Mouse (Mus musculus) left cerebral cortex, postnatal 25 days (tissue): ENCODE measurements around the gene Spem2. TPM values are rescaled to one million over a fixed set of nuclear protein-coding genes. Genes with fewer than 3 reads are reported as not detected.

Source experiments
- DNase-seq, 2 experiments: peaks; one replicate each; pipeline ENCODE4 v3.0.0; 2022; ENCODE audit warnings: low spot score in 2 of 2, mixed read lengths in 1 of 2
- intact Hi-C: fragments of 180-260 bp; cut with DNase I; formaldehyde crosslinking; loops from one replicate; pipeline ENCODE4 v1.15.1; 2025
- total RNA-seq, 2 experiments: library from RNA; stranded (reverse); gene quantifications; 2 replicates each; pipeline ENCODE4 v1.2.3; 2021

Gene Spem2
- total RNA-seq, 2 experiments from 2014 or later = not detected

DNA sequence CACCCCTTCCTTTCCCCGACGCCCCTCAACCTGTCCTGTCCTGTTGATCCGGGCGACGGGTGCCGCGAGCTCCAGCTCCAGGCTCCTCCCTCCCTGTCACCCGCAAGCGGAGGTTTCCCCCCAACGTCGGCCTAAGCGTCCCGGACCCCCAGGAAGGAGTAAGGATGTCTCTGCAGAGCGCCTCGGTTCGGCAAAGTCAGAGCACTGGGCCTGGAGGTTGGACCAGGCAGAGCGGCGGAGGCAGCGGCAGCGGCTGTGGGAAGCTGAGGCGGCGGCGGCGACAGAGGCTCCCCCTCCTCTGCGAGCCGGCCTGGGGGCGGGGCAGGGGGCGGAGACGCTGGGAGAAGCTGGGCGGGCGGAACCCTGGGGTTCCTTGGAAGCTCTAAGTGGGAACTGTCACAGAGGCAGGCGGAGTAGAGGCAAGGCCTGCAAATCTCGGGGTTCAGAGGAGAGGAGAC, 15.6 kb downstream of the Spem2 start:
- intact Hi-C loops = loop anchor here (2.0 kb wide), 2 partner anchors 34 to 44 kb away; partner anchors contain the start of genes Nlgn2 and Polr2a
- DNase-seq = peak; percentile 74 to 80

DNA sequence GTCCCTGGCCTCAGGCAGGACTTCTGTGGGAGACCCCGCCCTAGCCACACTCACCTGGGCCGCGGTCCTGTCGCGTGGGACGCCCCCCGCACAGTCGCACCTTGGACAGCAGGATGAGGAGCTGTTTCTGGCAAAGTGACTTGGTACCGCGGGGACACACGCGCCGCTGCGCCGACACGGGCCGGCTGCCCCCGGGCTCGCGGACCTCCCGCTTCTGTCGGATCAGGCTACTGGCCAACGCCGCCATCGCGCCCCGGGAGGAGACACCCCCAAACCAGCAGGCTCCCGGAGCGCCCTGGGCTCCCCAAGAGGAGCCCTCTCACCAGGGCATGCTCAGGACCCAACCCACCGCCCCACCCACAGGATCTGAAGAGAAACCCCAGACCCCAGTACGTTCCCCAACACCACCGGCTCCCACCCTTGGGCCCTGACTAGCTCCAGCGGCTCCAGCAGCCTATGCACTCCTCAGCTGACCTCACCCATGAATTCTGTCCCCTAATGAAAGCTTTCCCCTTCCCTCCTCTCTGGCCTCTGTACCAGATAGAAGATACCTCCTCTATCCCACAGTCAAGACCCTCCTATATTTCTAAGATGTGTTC, 16.8 kb downstream of the Spem2 start, which contains the start of gene Fgf11:
TSS of gene Fgf11 (minus strand) at position 479 of the 599 bp plus-strand sequence.
- no peak for DNase-seq
- intact Hi-C loops = no loop called here

DNA sequence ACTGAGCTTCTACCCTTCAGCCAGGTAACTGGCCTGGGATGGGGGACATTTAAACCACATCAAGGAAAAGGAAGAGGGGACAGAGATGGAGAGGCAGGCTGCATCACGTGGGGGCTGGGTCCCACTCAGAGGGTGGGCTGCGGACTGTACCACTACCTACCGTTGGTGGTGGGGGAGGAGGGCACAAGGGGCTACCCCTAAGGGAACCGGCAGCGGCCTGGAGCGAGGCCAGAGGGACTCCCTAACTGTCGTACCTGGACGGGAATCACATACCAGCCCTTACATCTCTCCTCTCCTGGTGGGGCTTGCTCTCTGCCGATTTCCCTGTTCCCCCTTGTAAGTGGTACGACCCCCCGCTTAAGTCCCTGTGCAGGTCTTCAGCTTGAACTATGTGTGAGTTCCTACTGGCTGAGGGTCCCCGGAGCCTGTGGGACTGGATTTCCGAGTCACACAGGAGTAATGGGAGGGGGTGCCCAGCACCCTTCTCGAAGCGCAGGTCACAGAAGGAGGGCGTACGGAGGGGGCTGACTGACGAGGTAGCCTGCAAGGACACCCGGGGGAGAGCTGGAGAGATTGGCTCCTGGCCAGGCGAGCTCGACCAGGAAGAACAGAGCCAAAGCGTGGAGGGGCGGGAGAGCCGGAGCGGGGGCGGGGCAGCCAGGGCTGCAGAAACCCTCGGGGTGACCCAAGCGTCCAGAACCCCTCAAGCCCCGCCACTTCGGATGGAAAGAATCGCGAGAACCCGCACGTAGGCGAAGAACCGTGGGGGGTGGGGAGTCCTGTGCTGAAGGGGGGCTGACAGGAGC, 17.7 kb downstream of the Spem2 start:
- intact Hi-C loops = no loop called here
- no peak for DNase-seq

DNA sequence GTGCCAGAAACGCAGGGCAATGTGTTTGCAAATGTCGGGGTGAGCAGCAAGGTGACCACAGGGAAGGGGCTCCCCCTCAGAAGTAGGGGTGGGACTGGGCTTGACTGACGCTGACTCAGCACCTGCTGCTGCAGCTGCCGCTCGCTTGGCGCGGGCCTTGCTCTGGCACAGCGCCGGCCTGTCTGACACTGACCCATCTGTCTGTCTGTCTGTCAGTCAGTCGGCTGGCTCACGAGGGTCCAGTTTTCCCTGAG, 18.2 kb downstream of the Spem2 start:
- no peak for DNase-seq
- intact Hi-C loops = no loop called here

DNA sequence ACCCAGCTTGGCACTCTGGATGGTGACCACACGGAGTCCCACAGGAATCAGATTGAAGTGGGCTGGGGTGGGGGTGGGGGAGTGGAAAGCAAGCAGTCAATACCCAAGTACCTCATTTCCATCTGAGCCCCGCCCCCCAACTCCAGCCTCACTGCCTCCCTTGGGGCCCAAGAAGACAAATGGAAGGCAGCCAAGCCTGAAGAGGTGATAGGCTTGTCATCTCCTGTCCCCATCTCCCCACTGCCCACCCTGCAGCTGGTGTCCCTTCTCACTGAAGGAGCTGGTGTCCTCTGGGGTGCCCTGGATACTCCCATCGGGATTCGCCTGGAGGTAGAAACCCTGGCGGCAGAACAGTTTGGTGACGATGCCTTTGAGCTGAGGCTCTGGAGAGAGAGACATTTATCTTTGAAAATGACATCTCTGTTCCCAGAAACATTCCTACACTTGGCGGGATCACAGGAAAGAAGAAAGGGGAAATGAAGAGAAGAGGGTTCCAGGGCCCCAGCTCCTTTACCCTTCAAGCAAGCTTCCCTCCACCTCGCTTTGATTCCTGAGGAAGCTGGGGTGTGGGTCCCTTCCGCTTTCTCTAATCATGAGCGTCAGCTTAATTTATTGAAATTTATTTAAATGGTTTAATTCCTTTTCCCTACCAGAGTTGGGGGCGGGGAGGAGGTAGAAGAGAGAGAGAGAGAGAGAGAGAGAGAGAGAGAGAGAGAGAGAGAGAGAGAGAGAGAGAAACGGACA, 18.7 kb downstream of the Spem2 start:
- no peak for DNase-seq
- intact Hi-C loops = no loop called here

DNA sequence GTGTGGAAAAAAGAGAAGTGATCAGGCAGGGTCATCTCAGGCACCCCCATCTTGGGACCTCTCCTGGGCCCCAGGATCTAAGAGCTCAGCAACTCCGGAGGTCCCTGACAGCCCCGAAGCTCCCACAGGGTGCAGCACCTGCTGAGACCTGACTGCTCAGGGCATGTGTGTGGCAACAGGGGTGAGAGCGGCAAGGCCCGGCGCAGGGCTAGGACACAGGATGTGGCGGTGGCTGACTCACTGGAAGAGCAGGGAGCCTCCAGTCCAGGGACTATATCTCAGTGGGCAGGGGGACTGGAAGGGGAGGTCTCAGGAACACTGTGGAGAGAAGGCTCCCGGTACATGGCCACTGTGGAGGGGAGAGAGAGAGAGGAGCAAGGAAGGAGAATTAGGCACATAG, 20.3 kb downstream of the Spem2 start:
- DNase-seq = no peak

DNA sequence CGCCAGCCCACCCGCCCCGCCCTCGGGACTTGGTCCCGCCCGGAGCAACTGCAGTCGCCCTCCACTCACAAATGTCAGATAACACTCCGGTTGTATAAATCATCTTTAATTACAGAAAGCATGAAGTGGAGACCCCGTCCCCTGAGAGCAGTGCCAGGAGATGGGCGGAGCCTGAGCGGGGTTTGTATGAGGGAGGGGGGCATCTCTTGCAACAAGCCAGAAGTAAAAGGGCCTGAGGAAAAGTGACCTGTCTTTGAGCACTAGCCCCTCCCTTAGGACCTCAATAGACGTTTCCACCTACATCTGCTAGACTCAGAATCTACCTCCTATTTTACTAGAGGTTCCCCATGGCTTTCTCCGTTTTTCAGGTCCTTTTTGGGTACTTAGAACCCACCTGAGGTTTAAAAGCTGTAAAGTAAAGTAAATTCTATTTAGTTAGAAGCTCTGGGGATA, 22.3 kb downstream of the Spem2 start:
- intact Hi-C loops = no loop called here
- DNase-seq = no peak

More for the DNA sequence above, 20.3 kb downstream of the Spem2 start:
- intact Hi-C loops = no loop called here

DNA sequence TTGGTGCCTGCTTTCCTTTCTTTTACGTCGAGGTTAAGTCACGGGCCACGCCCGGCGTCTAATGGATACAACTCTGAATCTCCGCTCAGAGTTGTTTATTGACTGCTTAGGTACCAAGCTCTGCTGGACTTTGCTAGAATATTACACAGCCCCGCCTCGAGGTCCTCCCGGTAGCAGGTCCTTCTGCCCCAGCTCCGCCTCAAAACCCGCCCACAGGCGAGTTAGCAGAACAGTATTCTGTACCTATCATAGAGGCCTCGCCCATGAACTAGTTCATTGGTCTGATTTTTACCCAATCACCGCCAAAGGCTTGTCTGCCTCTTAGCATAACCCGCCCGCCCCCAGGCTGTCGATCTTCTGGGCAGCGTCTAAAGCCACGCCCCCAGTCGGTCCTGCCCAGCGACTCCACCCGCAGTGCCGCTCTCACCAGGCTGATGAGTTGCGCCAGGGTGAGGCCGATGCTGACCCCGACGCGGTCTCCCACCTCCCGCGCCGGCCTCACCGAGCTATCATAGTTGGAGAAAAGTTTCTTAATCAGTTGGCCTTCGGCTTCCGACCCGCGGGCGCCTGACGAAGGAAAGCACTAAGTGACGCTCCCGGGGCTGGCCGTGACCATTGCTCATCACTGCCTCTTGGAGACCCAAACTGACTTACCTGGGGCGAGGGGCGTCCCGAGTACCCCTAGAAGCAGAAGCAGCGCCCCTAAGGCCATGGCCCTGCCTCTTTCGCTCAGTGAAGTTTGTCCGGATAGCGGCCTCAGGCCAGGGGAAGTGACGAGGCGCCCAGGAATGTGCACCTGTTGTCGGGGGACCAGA, 22.9 kb downstream of the Spem2 start, which contains the start of gene Chrnb1:
TSS of gene Chrnb1 (minus strand) at position 776 of the 815 bp plus-strand sequence.
- intact Hi-C loops = no loop called here

DNA sequence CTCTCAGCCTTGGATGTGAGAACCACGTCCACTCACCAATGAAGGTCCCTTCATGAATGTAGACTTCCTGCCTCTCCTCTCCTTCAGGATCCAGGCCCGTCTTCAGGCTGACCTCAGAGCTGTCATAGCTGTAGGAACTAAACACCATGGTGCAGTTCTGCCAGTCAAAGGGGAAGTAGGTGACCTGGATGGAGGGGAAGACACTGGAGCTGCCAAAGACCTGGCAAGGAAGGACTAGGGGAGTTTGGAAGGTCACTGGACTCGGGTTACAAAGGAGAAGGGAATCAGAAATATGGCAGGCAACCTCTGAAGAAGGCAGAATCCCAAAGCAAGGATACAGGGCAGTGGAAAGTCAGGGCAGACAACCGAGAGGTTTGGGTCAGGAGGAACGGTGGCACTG, 24.8 kb downstream of the Spem2 start:
- intact Hi-C loops = no loop called here

More for the DNA sequence above, 22.9 kb downstream of the Spem2 start, which contains the start of gene Chrnb1:
- peak; percentile 91 to 96 for DNase-seq

DNA sequence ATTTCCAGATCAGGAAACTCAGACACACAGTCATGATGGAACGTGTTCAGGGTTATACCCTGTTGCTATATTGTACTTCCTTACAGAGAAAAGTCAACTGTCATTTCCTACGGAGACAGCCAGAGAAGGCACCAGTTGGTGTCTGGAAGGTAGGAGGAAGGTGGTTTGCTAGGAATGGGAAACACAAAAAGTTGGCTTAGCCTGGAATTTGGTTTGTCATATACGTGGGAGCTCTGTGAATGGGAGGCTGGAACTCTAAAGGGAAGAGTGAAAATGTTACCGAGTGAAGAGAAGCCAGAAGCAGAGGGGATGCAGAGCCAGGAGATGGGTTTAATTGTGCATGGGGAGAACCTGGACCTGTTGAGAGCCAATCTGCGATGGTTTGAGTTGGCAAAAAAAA, 26.8 kb downstream of the Spem2 start:
- intact Hi-C loops = loop anchor here (2.0 kb wide), 1 partner anchor 23 kb away; no protein-coding TSS in a partner anchor
- peak in 1 of 2 experiments; percentile 71 for DNase-seq

More for the DNA sequence above, 24.8 kb downstream of the Spem2 start:
- no peak for DNase-seq

DNA sequence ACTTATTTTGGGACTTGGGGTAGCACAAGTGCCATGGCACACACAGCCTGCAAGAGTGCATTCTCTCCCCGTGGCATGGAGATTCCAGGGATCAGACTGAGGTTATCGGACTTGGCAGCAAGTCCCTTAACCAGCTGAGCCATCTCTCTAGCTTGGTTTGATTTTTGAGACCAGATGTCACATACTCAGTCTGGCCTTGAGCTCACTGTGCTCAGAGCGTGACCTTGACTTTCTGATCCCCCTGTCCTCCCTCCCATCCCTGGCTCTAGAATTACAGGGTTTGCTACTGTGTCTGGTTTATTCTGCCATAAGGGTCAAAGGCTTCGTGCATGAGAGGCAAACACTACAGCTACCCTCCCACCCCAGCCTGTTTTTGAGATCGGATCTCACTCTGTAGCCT, 28.8 kb downstream of the Spem2 start:
- DNase-seq = no peak
- intact Hi-C loops = no loop called here

DNA sequence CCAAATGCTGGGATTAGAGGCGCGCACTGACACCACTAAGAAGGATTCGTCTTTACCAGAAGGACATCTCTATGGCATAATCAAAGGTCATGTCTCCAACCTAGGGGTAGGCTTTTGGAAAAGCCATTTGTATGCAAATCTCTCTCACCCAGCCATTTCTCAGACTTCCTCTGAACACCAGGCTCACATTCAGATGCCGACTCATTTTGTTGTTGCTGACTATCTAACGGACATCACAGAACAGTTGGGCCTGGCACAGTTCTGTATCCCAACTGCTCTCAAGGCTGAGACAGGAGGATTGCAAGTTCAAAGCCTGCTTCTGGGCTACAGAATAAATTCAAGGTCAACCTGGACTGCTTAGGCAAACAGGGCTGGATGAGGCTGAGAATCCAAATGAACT, 31.0 kb downstream of the Spem2 start:
- intact Hi-C loops = no loop called here

DNA sequence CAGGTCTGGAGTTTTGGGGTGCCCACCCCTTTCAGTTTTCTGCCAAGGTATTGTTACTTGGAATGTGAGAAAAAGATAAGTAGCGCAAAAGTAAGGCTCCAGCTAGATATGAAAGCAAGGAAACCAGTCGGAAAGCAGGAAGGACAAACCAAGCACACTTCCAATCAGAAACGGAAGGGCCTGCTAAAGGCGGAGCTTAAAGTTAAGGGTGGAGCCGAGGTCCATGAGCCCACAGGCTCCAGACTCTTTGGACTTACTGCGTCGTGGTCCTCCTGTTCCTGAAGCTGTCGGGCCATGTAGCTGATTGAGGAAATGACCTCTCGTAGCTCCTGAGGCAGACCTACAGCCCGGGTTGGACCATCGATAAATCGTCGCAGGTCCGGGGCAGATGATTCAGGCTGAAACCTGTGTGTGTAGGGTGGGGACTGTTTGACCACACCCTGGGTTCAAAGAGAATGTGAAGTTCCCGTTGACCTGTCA, 33.4 kb downstream of the Spem2 start:
- DNase-seq = no peak
- intact Hi-C loops = no loop called here

More for the DNA sequence above, 31.0 kb downstream of the Spem2 start:
- DNase-seq = no peak

DNA sequence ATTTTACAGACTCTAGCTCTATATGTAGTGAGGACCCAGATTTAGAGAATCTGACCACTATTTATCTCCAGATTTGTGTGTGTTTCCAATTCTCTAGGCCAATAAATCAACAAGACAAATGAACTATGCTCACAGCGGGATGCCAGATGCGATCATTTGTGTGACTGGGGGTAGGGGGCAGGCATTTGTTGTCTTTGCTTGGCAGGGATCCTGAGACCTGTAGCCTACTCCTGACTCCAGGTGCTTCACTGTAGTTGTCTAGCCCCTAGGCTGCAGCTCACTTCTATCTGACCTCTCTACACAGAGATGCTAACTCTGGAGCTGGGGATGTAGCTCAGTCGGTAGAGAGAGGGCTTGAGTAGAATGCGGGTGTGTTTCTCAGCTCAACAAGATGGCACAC, 36.4 kb downstream of the Spem2 start:
- DNase-seq = no peak
- intact Hi-C loops = no loop called here

DNA sequence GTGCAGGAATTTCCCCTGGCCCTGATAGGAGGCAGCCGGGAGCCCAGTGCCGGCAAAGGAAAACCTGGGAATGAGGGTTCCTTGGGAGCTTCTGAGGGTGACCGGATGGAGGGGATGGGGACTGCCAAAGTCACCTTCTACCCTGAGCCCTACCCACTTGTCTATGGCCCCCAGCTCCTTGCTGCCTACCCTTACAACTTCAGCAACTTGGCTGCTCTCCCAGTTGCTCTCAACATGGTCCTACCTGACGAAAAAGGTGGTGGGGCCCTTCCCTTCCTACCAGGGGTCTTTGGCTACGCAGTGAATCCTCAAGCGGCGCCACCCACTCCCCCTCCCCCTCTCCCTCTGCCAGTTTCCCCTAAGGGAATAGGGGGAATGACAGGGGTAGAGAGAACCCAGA, 39.3 kb downstream of the Spem2 start:
- intact Hi-C loops = no loop called here
- DNase-seq = no peak

DNA sequence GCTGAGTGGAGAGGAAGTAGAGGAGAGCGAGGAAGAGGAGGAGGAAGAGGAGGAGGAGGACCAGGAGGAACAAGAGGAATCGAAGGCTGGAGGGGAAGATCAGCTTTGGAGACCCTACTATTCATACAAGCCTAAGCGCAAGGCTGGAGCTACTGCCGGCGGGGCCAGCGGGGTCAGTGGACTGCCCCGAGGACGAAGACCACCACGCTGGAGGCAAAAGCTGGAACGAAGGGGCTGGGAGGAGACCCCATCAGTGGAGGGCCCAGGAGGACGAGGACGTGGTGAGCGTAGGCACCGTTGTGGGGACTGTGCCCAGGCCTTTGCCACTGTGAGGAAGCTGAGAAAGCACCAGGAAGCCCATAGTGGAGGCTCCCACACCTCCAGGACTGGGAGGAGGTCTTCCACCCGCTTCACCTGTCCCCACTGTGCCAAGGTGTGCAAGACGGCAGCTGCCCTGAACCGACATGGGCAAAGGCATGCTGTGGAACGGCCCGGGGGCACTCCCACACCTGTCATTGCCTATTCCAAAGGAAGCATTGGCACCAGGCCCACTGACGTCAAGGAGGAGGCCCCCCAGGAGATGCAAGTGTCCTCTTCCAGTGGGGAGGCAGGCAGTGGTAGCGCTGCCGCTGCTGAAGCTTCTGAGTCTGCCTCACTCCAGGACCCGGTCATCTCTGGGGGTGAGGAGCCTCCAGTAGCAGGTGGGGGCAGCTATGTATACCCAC, 39.8 kb downstream of the Spem2 start:
- intact Hi-C loops = no loop called here
- DNase-seq = no peak

DNA sequence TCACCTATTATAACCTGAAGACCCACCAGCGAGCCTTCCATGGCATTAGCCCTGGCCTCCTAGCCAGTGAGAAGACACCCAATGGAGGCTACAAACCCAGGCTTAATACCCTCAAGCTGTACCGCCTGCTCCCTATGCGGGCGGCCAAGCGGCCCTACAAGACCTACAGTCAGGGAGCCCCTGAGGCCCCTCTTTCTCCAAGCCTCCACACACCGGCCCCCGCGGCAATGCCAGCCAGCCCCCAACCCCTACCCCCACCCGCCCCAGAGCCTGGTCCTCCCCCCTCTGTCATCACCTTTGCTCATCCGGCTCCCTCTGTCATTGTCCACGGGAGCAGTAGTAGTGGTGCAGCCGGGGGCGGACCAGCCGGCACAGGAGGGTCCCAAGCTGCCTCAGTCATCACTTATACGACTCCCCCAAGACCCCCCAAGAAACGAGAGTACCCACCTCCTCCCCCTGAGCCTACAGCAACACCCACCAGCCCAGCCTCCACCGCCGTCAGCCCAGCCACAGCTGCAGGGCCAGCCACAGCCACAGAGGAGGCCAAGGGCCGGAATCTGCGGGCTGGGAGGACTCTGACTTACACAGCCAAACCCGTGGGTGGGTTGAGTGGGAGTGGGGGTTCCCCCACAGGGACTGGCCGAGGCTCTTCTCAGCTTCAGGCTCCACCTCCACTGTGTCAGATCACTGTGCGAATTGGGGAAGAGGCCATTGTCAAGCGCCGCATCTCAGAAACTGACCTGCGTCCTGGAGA, 40.6 kb downstream of the Spem2 start:
- intact Hi-C loops = no loop called here
- no peak for DNase-seq

DNA sequence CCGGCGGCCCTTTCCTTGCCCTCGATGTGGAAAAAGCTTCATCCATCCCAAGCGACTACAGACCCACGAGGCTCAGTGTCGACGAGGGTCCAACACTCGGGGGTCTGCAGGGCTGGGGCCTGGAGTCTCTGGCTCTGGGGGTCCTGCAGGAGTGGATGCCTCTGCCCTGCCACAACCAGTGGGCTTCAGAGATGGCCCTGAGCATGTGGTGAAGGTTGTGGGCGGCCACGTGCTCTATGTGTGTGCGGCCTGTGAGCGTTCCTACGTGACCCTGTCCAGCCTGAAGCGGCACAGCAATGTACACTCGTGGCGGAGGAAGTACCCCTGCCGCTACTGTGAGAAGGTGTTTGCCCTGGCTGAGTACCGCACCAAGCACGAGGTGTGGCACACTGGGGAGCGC, 41.8 kb downstream of the Spem2 start:
- DNase-seq = no peak
- intact Hi-C loops = no loop called here
